Mouse (Mus musculus) c-Kit-negative CD71-positive TER-119-positive erythroid progenitor cells, embryonic 14.5 days (primary cell): ENCODE results near the gene Scube3.

ENCODE experiments used
- DNase-seq: peaks from one replicate; pipeline ENCODE4 v3.0.0-alpha.2; 2013; ENCODE audit warnings: low read depth, low spot score

Scube3 gene

DNA sequence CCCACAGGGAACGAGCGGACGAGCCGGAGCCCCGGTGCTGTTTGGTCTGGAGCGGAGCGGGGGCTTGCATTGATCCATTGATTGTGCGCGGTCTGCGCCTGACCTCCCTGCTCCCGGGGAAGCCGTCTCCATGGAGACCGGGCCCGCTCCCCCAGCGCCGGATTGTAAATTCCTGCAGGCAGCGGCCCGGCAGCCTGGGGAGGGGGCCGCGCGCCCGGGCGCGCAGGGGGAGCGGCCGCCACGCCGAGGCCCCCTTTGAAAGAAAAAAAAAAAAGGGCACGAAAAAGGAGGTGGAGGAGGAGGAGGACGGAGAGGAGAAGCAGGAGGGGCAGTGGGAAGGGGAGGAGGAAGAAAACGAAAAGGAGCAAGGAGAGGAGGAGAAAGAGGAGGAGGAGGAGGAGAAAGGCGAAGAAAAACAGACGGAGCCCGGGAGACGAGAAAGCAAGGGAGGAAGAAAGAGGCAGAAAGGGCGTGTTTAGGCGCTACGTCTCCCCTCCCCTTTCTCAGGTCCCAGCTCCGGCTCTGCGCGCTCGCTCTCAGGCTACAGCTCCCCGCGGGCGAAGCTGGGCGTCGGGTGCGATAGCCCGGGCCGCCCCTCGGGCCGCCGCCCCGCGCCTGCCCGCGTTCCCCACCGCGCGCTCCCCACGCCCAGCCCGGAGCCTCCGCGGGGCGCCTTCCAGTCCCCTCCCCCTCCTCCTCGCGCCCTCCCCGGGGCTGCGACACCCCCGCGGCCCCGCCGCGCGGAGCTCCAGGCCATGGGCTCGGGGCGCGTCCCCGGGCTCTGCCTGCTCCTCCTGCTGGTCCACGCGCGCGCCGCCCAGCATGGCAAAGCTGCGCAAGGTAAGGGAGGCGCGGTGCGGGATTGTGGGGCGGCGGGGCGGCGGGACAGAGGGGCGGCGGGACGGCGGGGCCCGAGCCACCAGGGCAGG, at the start of gene Scube3:
Gene Scube3, plus strand, starts transcription at position 371 of the 929 bp plus-strand sequence.
- no peak for DNase-seq

DNA sequence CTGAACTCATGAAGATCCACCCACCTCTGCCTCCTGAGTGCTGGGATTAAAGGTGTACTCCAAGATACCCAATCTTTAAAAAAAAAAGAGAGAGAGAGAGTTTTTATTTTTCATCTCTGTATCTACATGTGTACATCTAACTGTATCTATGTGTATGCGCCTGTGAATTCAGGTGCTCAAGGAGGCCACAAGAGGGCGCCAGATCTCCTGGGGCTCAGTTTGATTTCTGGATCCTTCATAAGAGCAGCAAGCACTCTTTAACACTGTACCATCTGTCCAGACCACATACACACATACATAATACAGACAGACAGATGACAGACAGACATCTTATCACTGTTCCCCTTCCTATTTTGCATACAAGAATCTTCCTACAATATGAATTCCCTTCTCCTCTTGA, 49.6 kb upstream of the Scube3 start:
- DNase-seq: no peak

GRCm38 (mm10) chr17:28093837-28094236, 48.1 kb upstream of the Scube3 start:
- DNase-seq: no peak

DNA sequence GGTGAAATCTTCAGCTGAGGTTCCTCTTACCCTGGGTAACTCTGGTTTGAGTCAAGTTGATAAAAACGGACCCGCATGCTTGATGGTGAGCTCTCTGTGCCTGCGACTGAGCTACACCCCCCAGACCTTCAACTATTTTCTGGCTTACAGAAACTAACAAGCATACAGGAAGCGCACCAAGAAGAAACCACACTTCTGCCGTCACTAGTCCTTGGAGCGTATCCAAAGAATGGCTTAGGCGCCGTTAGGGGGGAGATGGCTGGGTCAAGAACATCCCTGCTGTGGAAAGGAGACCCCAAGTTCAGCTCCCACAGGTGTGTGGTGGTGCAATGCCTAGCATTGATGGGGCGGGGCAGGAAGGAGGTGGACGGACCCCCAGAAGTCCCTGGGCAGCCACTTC, 45.5 kb upstream of the Scube3 start:
- no peak for DNase-seq

DNA sequence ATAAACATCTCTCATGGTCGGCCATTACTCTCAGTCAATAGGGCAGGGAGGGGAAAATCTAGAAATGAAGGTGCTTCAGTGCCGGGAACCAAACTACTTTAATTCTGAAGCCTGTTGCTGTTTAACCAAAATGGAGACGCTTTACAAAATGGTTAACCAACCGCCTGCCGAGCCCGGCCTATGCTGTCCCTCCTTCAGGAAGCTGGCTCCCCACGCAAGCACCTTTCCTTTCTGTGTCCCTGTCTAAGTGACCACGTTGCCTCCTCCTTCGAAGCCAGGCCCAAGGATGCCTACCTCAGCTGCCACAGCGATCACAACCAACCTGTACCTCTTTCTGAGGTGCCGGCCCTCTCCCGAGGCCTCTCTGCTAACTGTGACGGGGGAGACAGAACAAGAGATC, 44.6 kb upstream of the Scube3 start:
- no peak for DNase-seq

GRCm38 (mm10) chr17:28099086-28099485, 42.9 kb upstream of the Scube3 start:
- DNase-seq: no peak

DNA sequence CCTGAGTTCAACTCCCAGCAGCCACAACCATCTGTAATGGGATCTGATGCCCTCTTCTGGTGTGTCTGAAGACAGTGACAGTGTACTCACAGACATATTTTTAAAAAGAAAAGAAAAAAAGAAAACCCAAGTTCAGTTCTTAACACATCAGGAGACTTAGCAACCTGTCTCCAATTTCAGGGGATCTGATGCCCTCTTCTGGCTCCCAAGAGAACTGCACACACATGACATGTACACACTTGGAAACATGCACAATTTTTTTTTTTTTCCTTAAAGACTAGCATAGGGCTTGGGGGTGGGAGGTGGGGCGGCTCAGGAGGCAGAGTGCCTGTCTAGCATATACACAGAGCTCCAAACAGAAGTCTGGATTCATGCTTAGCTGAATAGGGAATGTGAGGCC, 41.3 kb upstream of the Scube3 start:
- DNase-seq: no peak

DNA sequence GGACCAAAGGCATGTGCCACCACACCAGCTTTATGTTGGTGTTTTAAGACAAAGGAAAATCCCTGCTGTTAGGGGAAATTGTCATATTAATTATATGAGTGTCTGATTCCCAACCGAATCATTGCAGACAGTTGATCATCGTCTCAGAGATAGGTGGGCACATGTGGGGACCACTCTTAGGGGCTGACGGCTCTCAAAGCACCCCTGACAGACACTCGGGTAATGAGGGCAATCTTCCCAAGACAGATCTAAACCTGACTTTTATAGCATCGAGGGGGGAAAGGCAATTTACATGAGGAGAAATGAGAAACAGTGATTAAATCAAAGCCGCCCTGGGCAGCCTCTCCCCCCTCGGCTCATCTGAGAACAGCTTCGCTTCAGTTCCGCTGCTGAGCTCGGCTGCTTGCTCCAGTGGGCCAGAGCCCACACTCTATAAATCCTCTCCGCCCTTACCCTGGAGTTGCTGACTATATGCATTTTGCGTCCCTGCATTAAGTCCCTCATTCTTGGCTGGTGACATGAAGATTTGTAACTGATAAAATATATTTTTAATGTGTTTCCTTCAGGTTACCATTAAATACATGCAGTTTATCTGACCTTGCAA, 40.6 kb upstream of the Scube3 start:
- DNase-seq: no peak

DNA sequence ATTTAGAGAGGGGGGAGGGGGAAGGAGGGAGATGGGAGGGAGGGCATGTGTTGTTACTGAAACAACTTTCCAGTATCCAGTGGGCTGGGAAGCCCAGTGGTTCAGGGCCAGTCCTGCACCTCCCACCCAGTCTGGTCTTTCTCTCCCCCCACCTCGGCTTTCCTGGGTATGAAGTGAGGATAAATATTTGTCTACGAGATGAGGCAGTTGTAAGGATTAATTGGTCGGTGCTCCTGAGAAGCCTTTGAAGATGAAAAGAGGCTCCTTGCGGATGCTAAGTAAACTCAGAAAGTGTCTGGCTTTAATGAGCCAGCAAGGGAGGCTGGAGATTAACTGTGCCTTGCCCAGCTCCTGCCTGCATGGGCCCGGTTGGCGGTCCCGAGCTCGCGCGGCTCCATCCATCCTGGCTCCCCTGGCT, 40.0 kb upstream of the Scube3 start:
- DNase-seq: no peak

DNA sequence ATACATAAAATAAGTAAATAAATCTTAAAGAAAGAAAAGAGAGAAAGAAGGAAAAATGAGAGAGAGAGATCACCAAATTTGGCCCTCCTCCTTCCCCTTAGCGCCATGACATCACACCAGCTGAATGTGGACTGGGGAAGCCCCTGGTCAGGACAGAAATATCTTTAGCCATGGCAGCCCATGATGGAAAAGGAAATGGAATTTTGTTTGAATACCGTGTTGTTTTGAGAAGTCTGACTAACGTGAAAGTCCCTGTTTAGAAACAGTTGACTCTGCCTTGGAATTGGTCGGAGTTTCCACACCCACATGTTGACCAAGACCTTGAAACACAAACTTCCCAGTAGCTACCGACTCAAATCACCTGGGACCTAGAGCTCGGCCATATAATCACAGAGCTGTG, 37.5 kb upstream of the Scube3 start:
- no peak for DNase-seq

GRCm38 (mm10) chr17:28106352-28106751, 35.6 kb upstream of the Scube3 start:
- DNase-seq: no peak

DNA sequence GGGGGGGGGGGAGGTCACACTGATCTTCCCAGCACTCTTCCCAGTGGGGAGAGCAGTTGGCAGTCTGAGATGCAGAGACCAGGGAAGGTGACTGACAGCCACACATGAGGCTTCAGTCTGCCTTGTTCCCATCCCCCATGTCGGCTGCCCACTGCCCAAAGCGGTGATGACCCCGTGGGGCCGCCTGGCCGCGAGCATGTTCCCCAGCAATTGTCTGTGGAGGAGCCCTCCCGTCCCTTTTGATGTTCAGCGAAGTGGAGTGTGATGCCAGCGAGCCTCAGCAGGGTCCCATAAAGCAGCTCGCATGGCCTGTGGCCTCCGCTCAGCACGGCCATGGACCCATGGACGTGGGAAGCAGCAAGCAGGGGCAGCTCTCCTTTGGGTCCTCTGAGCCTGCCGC, 34.7 kb upstream of the Scube3 start:
- DNase-seq: no peak

- DNase-seq: no peak
Measured at GRCm38 (mm10) chr17:28112266-28112665, 29.7 kb upstream of the Scube3 start.

DNA sequence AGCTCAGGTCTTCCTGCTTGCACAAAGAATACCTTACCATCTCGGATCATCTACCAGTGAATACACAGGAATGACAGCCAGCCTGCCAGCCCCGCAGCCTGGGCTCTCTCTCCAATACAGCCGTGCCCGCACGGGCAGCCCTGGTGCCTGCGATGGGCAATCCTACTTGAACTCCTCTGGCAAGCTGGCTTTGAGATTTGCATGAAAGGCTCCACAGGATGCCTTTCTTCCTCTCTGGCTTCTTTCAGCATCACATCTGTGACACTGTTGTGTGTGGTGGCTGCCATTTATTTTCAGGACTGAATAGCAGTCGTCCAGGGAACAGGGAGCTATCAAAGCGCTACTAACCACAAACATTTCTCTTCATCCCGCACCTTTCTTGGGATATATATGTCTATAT, 25.6 kb upstream of the Scube3 start:
- no peak for DNase-seq

- no peak for DNase-seq
Measured at GRCm38 (mm10) chr17:28117451-28118209, 24.3 kb upstream of the Scube3 start.

DNA sequence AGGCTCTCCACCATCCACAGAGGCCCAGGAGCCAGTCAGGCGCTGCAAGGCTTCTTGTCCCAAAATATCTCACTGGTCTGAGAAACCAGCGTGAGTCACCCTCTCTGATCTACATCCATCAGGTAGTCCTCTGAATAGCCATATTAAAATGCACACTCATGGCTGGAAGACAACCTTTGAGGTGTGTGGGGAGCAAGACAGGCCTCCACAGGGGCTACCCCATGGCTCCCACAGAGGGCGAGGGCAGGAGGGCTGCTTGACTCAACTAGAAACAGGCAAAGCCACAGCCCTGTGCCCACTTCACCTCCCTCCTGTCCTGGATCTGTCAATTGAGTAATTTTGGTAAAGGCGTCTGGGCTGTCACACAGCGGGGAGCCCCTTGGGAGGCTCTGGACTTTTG, 21.5 kb upstream of the Scube3 start:
- no peak for DNase-seq

DNA sequence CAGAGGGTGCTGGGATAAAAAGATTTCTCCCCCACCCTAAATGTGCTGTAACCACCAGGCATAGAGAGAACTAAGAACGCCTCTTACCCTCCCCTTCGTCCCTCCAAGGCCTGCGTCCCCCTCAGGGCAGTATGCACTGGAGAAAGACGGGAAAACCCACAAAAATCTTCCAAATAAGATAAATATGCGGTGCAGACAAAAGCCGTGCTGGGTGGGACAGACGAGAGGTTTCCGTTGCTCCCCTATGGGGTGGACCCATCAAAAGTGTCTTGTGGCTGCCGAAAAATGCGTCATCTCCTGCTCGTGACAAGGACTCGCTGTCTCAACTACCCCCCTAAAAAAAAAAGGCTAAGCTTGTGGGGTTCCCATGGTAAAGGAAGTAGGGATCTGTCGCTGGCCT, 19.0 kb upstream of the Scube3 start:
- DNase-seq: no peak

- DNase-seq: no peak
Measured at GRCm38 (mm10) chr17:28123627-28124026, 18.3 kb upstream of the Scube3 start.

DNA sequence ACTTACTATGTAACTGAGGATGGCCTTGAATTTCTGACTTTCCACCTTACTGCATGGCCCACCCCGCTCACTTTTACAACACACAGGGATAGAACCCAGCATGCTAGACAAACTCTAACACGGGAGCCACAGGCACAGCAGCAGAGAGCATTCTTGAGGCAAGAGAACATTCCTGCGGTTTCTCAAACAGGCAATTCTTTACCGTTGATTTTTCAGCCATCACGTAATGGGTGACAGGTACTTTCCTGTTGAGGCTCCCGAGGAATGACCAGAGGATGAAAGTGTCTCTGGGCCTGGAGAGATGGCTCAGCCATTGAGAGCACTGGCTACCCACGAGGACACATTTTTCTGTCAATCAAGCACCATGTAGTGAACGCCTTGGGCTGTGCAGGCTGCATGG, 17.6 kb upstream of the Scube3 start:
- no peak for DNase-seq

GRCm38 (mm10) chr17:28129796-28130195, 12.1 kb upstream of the Scube3 start:
- DNase-seq: no peak

GRCm38 (mm10) chr17:28130391-28131125, 11.4 kb upstream of the Scube3 start:
- DNase-seq: no peak

- DNase-seq: no peak
Measured at GRCm38 (mm10) chr17:28131156-28131555, 10.8 kb upstream of the Scube3 start.
